Mouse (Mus musculus): ENCODE measurements around the gene Ptchd3. TPM values are rescaled to one million over a fixed set of nuclear protein-coding genes. Genes with fewer than 3 reads are reported as not detected.

The Ptchd3 gene
- 77.0 and 110 TPM in 2 replicates for polyA plus RNA-seq (2012; rRNA removed)

DNA sequence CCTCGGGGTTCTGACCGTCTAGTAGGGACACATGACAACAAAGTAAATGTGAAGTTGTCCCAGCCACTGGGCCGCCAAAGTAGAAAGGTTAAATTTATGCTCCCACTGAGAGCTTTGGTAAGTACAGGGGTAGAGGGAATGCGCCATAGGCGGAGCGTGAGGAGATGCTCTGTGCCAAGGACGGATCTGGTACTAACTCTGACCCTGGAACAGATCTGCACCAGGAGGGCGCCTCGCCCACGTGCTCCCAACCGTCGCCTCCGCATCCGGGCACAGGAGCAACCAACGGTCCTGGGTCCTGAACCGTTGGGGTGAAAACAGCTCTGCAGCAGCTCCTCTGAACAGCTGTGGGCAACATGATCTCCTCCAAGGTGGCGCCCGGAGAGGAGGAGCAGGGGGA is at the start of gene Ptchd3:
Ptchd3 (plus strand) TSS at position 301 of the 400 bp plus-strand sequence.
- Histone ChIP-seq H3K36me3 (ENCODE audit: control insufficient read depth, insufficient read depth, low read length) (peaks cover 6% of the 10 kb centered on the region), H3K4me1 (ENCODE audit: control insufficient read depth, insufficient read depth, low read length) (peaks cover 3% of the 10 kb centered on the region; the same call in 1 of the 2 replicates), H3K4me3 (ENCODE audit: control insufficient read depth, low read depth, low read length) (peak within 1 kb of the TSS; percentile 88), H3K27ac (ENCODE audit: control insufficient read depth, insufficient read depth, low read depth, low read length) (peak within 1 kb of the TSS; percentile 97), H3K27me3 (ENCODE audit: control insufficient read depth, insufficient read depth, low read length) (no peaks in the 10 kb centered on the region)
- peak; percentile 90 for TF ChIP-seq POLR2A (IDR thresholded peaks at IDR 0.05; ENCODE audit: control insufficient read depth, low read depth, low read length)
- TF ChIP-seq CTCF (IDR thresholded peaks at IDR 0.05; ENCODE audit: control insufficient read depth, insufficient read depth, insufficient replicate concordance, low read depth, low read length) = no peak

DNA sequence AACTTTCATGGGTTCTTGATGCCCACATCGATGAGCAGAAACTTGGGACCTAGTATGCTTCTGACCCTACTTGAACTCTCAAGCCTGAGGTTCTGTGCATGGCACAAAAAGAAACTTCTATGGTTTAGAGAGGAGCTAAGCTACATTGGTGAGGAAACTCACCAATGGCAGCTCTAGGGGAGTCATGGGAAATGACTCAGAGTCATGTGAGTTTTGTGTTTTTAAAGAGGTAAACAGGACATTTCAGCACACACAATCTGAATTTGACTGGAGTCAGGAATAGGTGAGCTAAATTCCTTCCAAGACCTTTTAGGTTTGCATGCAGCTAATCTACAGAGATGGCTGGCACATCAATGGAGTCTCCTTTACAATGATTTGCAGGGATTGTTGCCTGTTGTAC is 48.2 kb upstream of the Ptchd3 start:
- no peak for TF ChIP-seq POLR2A (IDR thresholded peaks at IDR 0.05; ENCODE audit: control insufficient read depth, low read depth, low read length)
- no peak for TF ChIP-seq CTCF (IDR thresholded peaks at IDR 0.05; ENCODE audit: control insufficient read depth, insufficient read depth, insufficient replicate concordance, low read depth, low read length)
- Histone ChIP-seq H3K36me3 (ENCODE audit: control insufficient read depth, insufficient read depth, low read length) (no peaks in the 10 kb centered on the region), H3K4me1 (ENCODE audit: control insufficient read depth, insufficient read depth, low read length) (no peaks in the 10 kb centered on the region), H3K27me3 (ENCODE audit: control insufficient read depth, insufficient read depth, low read length) (no peaks in the 10 kb centered on the region), H3K4me3 (ENCODE audit: control insufficient read depth, low read depth, low read length) (no peak overlapping the region), H3K27ac (ENCODE audit: control insufficient read depth, insufficient read depth, low read depth, low read length) (no peak overlapping the region)

DNA sequence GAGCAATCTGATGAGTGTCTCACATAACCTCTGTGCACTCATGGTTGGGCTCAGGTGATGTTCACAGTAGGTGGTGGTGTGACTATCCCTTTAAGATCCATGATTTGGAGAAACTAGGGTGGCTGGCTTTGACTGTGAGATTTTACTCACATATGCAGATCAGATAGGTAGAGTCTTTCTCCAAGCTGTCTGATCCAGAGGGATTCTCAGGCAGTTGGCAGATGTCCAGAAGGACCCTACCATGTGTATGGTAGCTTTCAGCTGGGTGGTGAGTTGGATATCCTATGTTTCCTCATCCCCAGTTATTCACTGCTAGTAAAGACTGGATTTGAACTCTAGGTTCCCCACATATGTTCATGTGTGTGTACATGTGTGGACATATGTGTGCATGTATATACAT is 42.6 kb upstream of the Ptchd3 start:
- no peaks in the 10 kb centered on the region for H3K36me3 ChIP-seq (ENCODE audit: control insufficient read depth, insufficient read depth, low read length)
- no peaks in the 10 kb centered on the region for H3K4me1 ChIP-seq (ENCODE audit: control insufficient read depth, insufficient read depth, low read length)
- no peak for TF ChIP-seq POLR2A (IDR thresholded peaks at IDR 0.05; ENCODE audit: control insufficient read depth, low read depth, low read length)
- no peak for TF ChIP-seq CTCF (IDR thresholded peaks at IDR 0.05; ENCODE audit: control insufficient read depth, insufficient read depth, insufficient replicate concordance, low read depth, low read length)
- H3K4me3 ChIP-seq (ENCODE audit: control insufficient read depth, low read depth, low read length) = no peak overlapping the region
- H3K27me3 ChIP-seq (ENCODE audit: control insufficient read depth, insufficient read depth, low read length) = no peaks in the 10 kb centered on the region
- no peak overlapping the region for H3K27ac ChIP-seq (ENCODE audit: control insufficient read depth, insufficient read depth, low read depth, low read length)

DNA sequence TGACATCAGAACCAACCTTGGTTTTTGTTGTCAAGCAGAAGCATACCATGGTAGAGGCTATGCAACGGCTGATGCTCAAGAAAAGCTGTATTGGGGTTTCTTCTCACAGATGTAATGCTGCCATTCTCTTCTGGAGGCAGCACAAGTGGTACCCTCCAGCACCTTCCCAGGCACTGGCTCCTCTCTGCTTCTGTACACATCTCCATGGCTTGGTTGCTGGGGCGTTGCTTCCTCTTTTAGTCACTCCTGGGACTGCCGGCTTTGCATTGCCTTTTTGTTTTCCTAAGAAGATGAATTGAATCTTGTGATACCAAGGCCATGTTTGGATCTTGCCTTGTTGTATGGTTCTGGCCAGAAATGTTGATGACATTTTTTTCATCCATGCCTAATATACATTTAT is 40.5 kb upstream of the Ptchd3 start:
- Histone ChIP-seq H3K27me3 (ENCODE audit: control insufficient read depth, insufficient read depth, low read length) (no peaks in the 10 kb centered on the region), H3K27ac (ENCODE audit: control insufficient read depth, insufficient read depth, low read depth, low read length) (no peak overlapping the region), H3K4me3 (ENCODE audit: control insufficient read depth, low read depth, low read length) (no peak overlapping the region), H3K4me1 (ENCODE audit: control insufficient read depth, insufficient read depth, low read length) (no peaks in the 10 kb centered on the region), H3K36me3 (ENCODE audit: control insufficient read depth, insufficient read depth, low read length) (no peaks in the 10 kb centered on the region)
- TF ChIP-seq CTCF (IDR thresholded peaks at IDR 0.05; ENCODE audit: control insufficient read depth, insufficient read depth, insufficient replicate concordance, low read depth, low read length) = no peak
- TF ChIP-seq POLR2A (IDR thresholded peaks at IDR 0.05; ENCODE audit: control insufficient read depth, low read depth, low read length) = no peak

DNA sequence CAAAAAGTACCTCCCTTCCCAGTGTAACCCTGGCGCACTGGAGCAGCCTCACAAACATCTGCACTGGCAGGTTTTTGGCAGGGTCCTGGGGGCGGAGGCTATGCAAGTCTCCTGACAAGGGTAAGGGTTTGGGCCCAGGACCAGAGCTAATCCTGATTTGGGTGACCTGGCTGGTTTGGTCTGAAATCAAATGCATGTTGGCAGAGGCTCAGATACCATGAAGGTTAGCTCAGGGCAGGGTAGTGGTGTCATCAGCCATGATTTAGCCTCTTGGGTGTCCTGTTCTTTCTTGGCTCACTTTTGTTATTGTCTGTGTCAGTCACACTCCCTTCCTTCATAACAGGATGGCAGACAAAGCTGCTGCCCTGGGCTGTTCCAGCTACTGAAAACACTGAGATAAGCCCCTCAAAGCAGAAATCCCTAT is 39.4 kb upstream of the Ptchd3 start:
- Histone ChIP-seq H3K4me3 (ENCODE audit: control insufficient read depth, low read depth, low read length) (no peak overlapping the region), H3K27ac (ENCODE audit: control insufficient read depth, insufficient read depth, low read depth, low read length) (no peak overlapping the region), H3K36me3 (ENCODE audit: control insufficient read depth, insufficient read depth, low read length) (no peaks in the 10 kb centered on the region), H3K27me3 (ENCODE audit: control insufficient read depth, insufficient read depth, low read length) (no peaks in the 10 kb centered on the region), H3K4me1 (ENCODE audit: control insufficient read depth, insufficient read depth, low read length) (no peaks in the 10 kb centered on the region)
- no peak for TF ChIP-seq POLR2A (IDR thresholded peaks at IDR 0.05; ENCODE audit: control insufficient read depth, low read depth, low read length)

GRCm38 (mm10) chr11:121791446-121791845 is 38.6 kb upstream of the Ptchd3 start:
- TF ChIP-seq POLR2A (IDR thresholded peaks at IDR 0.05; ENCODE audit: control insufficient read depth, low read depth, low read length) (no peak), CTCF (IDR thresholded peaks at IDR 0.05; ENCODE audit: control insufficient read depth, insufficient read depth, insufficient replicate concordance, low read depth, low read length) (no peak)
- H3K4me1 ChIP-seq (ENCODE audit: control insufficient read depth, insufficient read depth, low read length) = no peaks in the 10 kb centered on the region

GRCm38 (mm10) chr11:121791991-121792390 is 38.1 kb upstream of the Ptchd3 start:
- Histone ChIP-seq H3K27me3 (ENCODE audit: control insufficient read depth, insufficient read depth, low read length) (no peaks in the 10 kb centered on the region), H3K4me3 (ENCODE audit: control insufficient read depth, low read depth, low read length) (no peak overlapping the region), H3K36me3 (ENCODE audit: control insufficient read depth, insufficient read depth, low read length) (no peaks in the 10 kb centered on the region), H3K4me1 (ENCODE audit: control insufficient read depth, insufficient read depth, low read length) (no peaks in the 10 kb centered on the region), H3K27ac (ENCODE audit: control insufficient read depth, insufficient read depth, low read depth, low read length) (no peak overlapping the region)
- TF ChIP-seq CTCF (IDR thresholded peaks at IDR 0.05; ENCODE audit: control insufficient read depth, insufficient read depth, insufficient replicate concordance, low read depth, low read length) = no peak
- TF ChIP-seq POLR2A (IDR thresholded peaks at IDR 0.05; ENCODE audit: control insufficient read depth, low read depth, low read length) = no peak

More at GRCm38 (mm10) chr11:121791446-121791845, 38.6 kb upstream of the Ptchd3 start:
- no peak overlapping the region for H3K4me3 ChIP-seq (ENCODE audit: control insufficient read depth, low read depth, low read length)
- no peaks in the 10 kb centered on the region for H3K36me3 ChIP-seq (ENCODE audit: control insufficient read depth, insufficient read depth, low read length)
- no peak overlapping the region for H3K27ac ChIP-seq (ENCODE audit: control insufficient read depth, insufficient read depth, low read depth, low read length)
- H3K27me3 ChIP-seq (ENCODE audit: control insufficient read depth, insufficient read depth, low read length) = no peaks in the 10 kb centered on the region

DNA sequence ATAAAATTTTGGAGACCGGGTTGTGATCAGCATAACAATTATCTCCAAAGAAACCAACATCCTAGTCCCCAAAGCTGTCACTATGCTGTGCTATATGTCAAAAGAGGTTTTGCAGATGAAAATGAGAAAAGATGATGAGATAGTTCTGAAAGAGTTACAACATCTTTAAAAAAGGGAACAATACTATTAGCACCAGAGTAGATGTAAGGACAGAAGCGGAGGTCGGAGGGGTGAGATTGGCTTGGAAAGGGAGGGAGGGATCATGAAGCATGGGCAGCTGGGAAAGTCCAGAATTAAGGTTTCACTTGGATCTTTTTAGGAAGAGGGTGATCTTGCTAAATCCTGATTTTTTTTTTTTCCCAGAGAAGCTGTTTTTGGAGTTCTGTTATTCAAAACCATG is 36.5 kb upstream of the Ptchd3 start:
- TF ChIP-seq CTCF (IDR thresholded peaks at IDR 0.05; ENCODE audit: control insufficient read depth, insufficient read depth, insufficient replicate concordance, low read depth, low read length) (no peak), POLR2A (IDR thresholded peaks at IDR 0.05; ENCODE audit: control insufficient read depth, low read depth, low read length) (no peak)
- no peak overlapping the region for H3K4me3 ChIP-seq (ENCODE audit: control insufficient read depth, low read depth, low read length)
- no peaks in the 10 kb centered on the region for H3K27me3 ChIP-seq (ENCODE audit: control insufficient read depth, insufficient read depth, low read length)
- no peaks in the 10 kb centered on the region for H3K4me1 ChIP-seq (ENCODE audit: control insufficient read depth, insufficient read depth, low read length)
- H3K27ac ChIP-seq (ENCODE audit: control insufficient read depth, insufficient read depth, low read depth, low read length) = no peak overlapping the region
- H3K36me3 ChIP-seq (ENCODE audit: control insufficient read depth, insufficient read depth, low read length) = no peaks in the 10 kb centered on the region
